Mouse (Mus musculus): ENCODE measurements around the gene Tax1bp3. TPM values are rescaled to one million over a fixed set of nuclear protein-coding genes. Genes with fewer than 3 reads are reported as not detected.

The Tax1bp3 gene
- total RNA-seq, 2 experiments from 2014 or later = 74.5 to 79.4 TPM

DNA sequence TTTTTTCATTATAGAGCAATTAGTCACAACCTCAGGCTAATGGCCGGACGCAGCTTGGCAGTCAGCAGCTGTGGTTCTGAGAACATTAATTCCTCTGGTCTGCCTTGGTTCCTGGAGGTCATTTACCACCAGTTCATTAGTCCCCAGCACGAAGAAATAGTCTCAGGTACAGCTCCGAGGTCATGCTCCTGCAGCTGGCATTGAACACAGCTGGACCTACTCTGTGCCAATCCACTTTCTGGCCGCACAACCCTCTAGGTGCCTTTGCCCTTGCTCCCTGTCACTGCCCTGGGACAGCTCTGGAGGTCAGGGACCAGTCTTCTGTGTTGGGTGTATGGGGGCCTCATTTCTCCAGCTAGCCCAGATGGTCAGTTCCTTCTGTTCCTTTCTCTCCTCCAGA lies 52.0 kb downstream of the Tax1bp3 start:
- DNase-seq = no peak

DNA sequence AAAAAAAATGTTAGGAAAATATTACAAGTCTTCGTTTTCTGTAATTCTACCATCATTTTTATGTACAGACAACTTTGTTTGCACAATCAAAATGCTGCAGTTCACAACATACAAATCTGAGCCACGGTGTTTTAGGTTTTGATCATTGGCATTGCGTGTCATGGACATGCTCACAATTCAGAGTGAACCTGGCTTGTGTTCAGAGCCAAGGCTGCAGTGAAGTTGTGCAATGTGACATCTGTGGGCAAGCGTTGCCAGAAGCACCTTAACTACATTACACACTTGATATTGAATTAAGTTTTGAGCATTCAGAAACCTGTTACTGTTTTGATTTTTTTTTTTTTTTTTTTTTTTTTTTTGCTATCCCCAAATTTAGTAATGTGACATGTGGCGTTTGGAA lies 53.2 kb downstream of the Tax1bp3 start:
- DNase-seq = peak in 1 of 2 experiments; percentile 13

DNA sequence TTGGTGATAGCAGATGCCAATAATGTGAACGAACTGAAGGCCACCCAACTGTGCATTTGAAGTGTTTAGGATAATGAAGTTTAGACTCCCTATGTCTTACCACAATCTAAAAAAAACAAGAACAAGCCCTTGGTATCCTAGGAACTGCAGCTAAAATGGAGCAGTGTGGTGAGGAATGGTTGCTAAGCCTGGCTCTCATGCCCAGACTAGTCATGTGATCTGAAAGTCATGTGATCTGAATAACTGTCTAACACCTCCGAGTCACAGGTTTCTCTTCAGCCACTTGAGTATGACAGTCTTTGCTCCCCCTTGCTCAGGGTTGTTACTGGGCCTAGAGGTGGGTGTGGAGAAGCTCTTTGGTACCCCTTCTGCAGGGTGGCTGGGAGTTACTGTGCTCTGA lies 55.6 kb downstream of the Tax1bp3 start:
- DNase-seq = no peak

Other genes starting within 250 kb of the Tax1bp3 start
- 1 to 10 TPM; 7.2 to 8.2 TPM for gene Atp2a3, start 215.9 kb upstream of the Tax1bp3 start, total RNA-seq (2021)
- gene P2rx1, start 178.0 kb upstream of the Tax1bp3 start, total RNA-seq (2021) = under 1 TPM; 0.33 to 0.70 TPM
- 1 to 10 TPM; 2.6 to 5.1 TPM for gene Camkk1, start 158.1 kb upstream of the Tax1bp3 start, total RNA-seq (2021)
- 10 to 100 TPM; 11.0 to 12.0 TPM for gene Ncbp3, start 129.3 kb upstream of the Tax1bp3 start, total RNA-seq (2021)
- gene Itgae, start 86.5 kb upstream of the Tax1bp3 start, total RNA-seq (2021) = under 1 TPM; 0.50 to 0.59 TPM
- under 1 TPM; 0.93 to 0.95 TPM for gene Haspin, start 38.8 kb upstream of the Tax1bp3 start, total RNA-seq (2021)
- gene P2rx5, start 16.7 kb upstream of the Tax1bp3 start, total RNA-seq (2021) = 1 to 10 TPM; 5.1 to 6.5 TPM
- 10 to 100 TPM; 83.0 to 85.0 TPM for gene Emc6, start within 50 bp of the Tax1bp3 start, total RNA-seq (2021)
- 10 to 100 TPM; 14.3 to 16.8 TPM for gene Ctns, start 22.0 kb downstream of the Tax1bp3 start, total RNA-seq (2021)
- 10 to 100 TPM in 1 of 2 experiments, 1 to 10 TPM in 1; 8.8 to 13.2 TPM for gene Shpk, start 22.4 kb downstream of the Tax1bp3 start, total RNA-seq (2021)
- under 1 TPM; 0.13 to 0.36 TPM for gene Trpv1, start 57.2 kb downstream of the Tax1bp3 start, total RNA-seq (2021)
- under 1 TPM; 0.07 to 0.20 TPM for gene Trpv3, start 90.3 kb downstream of the Tax1bp3 start, total RNA-seq (2021)
- 10 to 100 TPM; 10.5 to 10.8 TPM for gene Aspa, start 152.5 kb downstream of the Tax1bp3 start, total RNA-seq (2021)
- not detected for gene Gm49340, start 152.7 kb downstream of the Tax1bp3 start, total RNA-seq (2021)
- 1 to 10 TPM; 1.0 to 1.1 TPM for gene Spata22, start 152.7 kb downstream of the Tax1bp3 start, total RNA-seq (2021)
- under 1 TPM in 1 of 2 experiments, not detected in 1; 0.26 TPM for gene Olfr20, start 173.7 kb downstream of the Tax1bp3 start, total RNA-seq (2021)
- not detected for gene Olfr376, start 194.2 kb downstream of the Tax1bp3 start, total RNA-seq (2021)
- gene Olfr1, start 222.5 kb downstream of the Tax1bp3 start, total RNA-seq (2021) = not detected